Mouse (Mus musculus) brown adipose tissue, adult 24 weeks (tissue): Measurements from ENCODE around the gene P3h1. TPM values are rescaled to one million over a fixed set of nuclear protein-coding genes. Genes with fewer than 3 reads are reported as not detected.

ENCODE experiments used
- H3K27ac ChIP-seq: fragments of 200-500 bp; replicated peaks from 2 replicates; pipeline ENCODE4 v1.5.1; 2012; ENCODE audit warnings: low read depth, mild to moderate bottlenecking, low read length
- H3K4me1 ChIP-seq: fragments of 200-500 bp; 2 replicates; pipeline ENCODE4 v1.6.1; 2012; ENCODE audit warnings: low read length, mixed read lengths; ENCODE audit not compliant: control insufficient read depth, insufficient read depth, insufficient read length
- H3K4me3 ChIP-seq: fragments of 200-500 bp; 2 replicates; pipeline ENCODE4 v1.5.1; 2012; ENCODE audit warnings: low read depth, mild to moderate bottlenecking, low read length, moderate library complexity; ENCODE audit not compliant: insufficient read depth
- polyA plus RNA-seq: library from polyadenylated mRNA; stranded (reverse); fragments of >200 nt; gene quantifications from 2 replicates; pipeline ENCODE4 v1.2.4, GENCODE M21; 2012; ENCODE audit not compliant: missing spikeins, insufficient read depth, insufficient read length

P3h1 gene
- polyA plus RNA-seq: 5.7 and 6.5 TPM in 2 replicates

DNA sequence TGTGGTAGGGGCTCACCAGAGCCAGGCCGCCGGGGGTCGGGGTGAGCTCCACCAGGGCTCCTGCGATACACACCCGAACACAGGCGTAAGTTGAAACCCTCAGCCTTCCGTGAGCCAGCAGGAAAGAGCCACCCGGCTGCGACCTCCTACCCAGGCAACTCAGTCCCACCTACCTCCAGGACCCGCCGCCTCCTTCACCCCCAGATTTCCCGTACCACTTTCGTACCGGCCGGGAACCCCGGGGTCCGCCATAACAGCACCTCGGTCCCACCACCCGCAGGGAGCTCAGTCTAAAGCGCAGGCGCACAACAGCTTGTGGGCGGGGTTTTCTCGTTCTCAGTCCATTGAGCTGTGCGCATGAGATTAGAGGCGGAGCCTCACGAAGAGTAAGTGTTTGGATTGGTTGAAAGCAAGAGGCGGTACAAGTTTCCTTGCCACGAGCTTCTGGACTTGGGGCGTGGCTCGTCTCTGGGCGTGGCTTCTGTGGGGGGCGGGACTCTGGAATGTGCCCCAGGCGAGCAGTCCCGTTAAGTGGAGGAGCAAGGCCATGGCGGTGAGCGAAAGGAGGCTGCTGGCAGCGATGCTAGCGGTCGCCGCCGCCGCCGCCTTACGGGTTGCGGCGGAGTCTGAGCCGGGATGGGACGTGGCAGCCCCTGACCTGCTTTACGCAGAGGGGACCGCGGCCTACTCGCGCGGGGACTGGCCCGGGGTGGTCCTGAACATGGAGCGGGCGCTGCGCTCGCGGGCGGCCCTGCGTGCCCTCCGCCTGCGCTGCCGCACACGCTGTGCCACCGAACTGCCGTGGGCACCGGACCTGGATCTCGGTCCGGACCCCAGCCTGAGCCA is at the start of gene P3h1, which contains the start of gene AU022252:
TSS of gene P3h1 (plus strand) at position 506 of the 846 bp plus-strand sequence.
TSS of gene AU022252 (minus strand) at position 303 of the 846 bp plus-strand sequence.
- Histone ChIP-seq H3K27ac (no peak within 1 kb of the TSS; the same call in 1 of the 2 replicates), H3K4me1 (no peaks in the 10 kb centered on the region), H3K4me3 (peak within 1 kb of the TSS; percentile 95)

DNA sequence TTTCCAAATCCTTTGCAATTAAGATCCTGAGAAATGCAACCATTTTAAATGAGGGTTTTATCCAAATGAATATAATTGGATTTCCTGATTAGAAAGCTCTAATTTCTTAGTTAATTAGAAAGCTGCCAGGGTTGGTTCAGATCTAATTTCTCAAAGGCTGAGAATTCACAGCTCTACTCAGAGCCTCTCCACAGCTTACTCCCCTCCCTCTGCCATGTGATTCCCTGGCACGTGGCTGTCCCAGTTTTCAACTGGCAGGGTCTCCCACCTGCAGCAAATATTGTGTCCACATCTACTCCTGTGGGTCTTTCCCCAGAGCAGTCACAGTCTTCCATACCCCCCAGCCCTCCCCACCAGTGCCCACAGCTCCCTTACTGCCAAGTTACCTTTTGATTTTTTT is 49.2 kb upstream of the P3h1 start:
- Histone ChIP-seq H3K4me1 (no peaks in the 10 kb centered on the region), H3K4me3 (no peak overlapping the region), H3K27ac (no peak overlapping the region)

GRCm38 (mm10) chr4:119185771-119186170 is 46.9 kb upstream of the P3h1 start:
- no peak overlapping the region for H3K4me3 ChIP-seq
- H3K4me1 ChIP-seq: no peaks in the 10 kb centered on the region
- H3K27ac ChIP-seq: no peak overlapping the region

DNA sequence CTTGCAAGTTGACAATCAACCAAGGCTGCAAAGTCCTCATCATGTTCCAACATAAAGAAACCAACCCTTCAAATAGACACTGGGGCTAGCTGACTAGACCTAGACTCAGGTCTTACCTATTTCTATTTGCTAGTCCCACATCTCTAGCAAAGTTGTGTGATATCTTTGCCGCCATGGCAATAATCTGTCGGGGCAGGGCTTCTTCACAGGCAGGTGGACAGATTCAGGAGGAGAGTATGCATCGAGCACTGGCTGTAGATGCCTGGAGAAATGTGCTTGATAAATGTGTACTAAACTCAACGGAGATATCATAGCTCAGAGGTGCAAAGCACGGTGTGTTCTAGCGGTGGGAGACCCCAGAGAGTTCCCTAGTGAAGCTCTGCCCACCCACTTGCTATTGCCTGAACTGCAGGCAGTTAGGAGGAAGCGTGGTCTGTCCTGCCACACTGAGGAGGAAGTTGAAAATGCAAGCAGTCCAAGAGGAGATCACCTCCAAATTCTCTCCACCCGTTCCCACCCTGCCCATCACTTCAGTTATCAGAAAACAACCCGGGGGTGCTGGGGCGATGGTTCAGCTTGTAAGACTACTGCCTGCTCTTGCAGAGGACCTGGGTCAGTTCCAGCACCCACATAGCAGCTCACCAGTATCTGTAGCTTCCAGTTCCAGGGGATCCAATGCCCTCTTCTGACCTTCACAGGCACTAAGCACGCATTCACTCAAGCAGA is 44.5 kb upstream of the P3h1 start:
- no peak overlapping the region for H3K4me3 ChIP-seq

GRCm38 (mm10) chr4:119189392-119189791 is 43.3 kb upstream of the P3h1 start:
- H3K4me1 ChIP-seq: no peaks in the 10 kb centered on the region
- no peak overlapping the region for H3K4me3 ChIP-seq
- no peak overlapping the region for H3K27ac ChIP-seq

More for the DNA sequence above, 44.5 kb upstream of the P3h1 start:
- Histone ChIP-seq H3K4me1 (no peaks in the 10 kb centered on the region), H3K27ac (no peak overlapping the region)

DNA sequence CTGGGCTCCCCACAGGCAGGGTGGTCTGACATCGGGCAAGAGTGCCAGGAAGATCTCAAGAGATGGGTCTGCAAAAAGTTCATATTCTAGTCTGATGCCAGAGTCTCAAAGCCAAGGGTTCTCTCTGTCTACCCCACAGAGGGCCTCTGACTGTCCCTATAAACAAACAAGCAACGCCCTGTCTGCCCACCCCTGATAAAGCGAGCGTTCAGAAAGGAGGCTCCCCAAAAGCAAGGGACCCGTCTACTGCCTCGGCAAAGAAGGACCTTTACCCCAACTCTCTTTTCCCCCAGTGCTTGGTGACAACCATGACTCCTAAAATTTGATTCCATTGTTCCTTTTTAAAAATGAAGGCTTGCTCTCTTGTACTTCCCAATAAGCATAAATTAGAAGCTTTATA is 42.9 kb upstream of the P3h1 start, which contains the start of gene Ermap:
TSS of gene Ermap (minus strand) at position 148 of the 400 bp plus-strand sequence.
- Histone ChIP-seq H3K27ac (no peak within 1 kb of the TSS), H3K4me1 (no peaks in the 10 kb centered on the region), H3K4me3 (no peak within 1 kb of the TSS)

- Histone ChIP-seq H3K27ac (no peak overlapping the region), H3K4me1 (no peaks in the 10 kb centered on the region), H3K4me3 (no peak overlapping the region)
These were observed 42.1 kb upstream of the P3h1 start for GRCm38 (mm10) chr4:119190618-119191017.

- no peak overlapping the region for H3K4me3 ChIP-seq
- H3K27ac ChIP-seq: no peak overlapping the region
- H3K4me1 ChIP-seq: no peaks in the 10 kb centered on the region
These were observed 41.4 kb upstream of the P3h1 start for GRCm38 (mm10) chr4:119191273-119191672.

GRCm38 (mm10) chr4:119192757-119193156 is 40.0 kb upstream of the P3h1 start:
- Histone ChIP-seq H3K4me1 (no peaks in the 10 kb centered on the region), H3K4me3 (no peak overlapping the region), H3K27ac (no peak overlapping the region)

DNA sequence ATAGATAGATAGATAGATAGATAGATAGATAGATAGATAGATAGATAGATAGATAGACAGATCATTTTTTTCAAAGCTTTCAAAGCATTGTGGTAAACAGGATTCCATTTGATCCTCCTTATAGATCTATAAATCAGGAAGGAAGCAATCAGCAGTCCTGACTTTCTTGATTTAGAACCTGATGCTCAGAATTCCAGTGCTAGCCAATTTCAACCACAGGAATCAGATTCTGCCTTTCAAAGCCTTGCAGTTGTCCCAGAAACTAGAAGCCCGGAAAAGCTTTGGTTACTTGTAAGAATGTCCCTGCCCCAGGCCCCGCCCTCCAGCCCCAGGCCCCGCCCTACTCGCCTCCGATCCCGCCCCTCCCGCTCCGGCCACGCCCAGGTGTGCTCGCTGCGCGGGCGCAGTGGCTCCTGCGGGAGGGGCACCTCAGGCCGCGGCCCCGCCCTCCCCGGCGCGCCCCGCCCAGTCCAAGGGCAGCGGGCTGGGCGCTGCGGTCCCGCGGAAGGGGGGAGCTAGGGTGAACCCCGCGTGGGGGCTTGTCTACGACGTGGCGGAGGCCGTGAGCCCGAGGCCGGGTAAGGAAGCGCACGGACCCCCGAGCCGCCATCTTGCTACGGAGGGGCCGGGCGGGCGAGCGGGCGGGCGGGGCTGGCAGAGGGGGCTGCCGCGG is 37.7 kb upstream of the P3h1 start, which contains the start of gene Svbp:
TSS of gene Svbp (plus strand) at position 398 of the 673 bp plus-strand sequence.
- Histone ChIP-seq H3K4me3 (peak within 1 kb of the TSS; percentile 75), H3K4me1 (no peaks in the 10 kb centered on the region), H3K27ac (no peak within 1 kb of the TSS)

DNA sequence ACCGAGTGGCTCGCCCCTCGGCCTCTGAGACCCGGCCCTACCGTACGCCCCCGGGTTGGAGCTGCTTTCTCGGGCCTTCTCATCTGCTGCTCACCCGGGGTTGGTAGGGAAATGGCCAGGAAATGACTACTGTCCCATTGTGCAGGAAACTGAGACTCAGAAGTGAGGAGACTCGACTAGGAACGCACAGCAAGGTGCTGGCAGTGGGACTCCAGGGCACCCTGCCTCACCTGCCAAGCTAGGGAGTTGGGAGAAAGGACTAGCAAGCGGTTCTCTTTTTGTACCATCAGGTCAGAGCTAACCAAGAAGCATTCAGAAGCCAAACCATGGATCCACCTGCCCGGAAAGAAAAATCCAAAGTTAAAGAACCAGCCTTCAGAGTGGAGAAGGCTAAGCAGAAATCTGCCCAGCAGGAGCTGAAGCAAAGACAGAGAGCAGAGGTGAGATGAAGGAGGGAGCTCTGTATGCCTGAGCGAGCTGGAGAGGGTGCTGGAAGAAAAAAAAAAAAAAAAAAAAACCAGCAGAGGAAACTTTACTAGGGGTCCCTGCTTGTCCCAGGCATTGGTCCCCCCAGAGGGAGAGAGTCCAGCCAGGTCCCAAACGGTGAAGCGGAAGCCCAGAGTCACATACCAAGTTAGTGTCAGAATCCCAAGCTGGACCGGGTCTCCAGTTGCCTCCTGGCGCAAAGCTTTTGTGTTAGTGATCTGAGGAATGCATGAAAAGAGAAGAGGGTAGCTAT is 37.0 kb upstream of the P3h1 start:
- no peak overlapping the region for H3K27ac ChIP-seq
- peak overlapping the region; percentile 75 for H3K4me3 ChIP-seq
- no peaks in the 10 kb centered on the region for H3K4me1 ChIP-seq

DNA sequence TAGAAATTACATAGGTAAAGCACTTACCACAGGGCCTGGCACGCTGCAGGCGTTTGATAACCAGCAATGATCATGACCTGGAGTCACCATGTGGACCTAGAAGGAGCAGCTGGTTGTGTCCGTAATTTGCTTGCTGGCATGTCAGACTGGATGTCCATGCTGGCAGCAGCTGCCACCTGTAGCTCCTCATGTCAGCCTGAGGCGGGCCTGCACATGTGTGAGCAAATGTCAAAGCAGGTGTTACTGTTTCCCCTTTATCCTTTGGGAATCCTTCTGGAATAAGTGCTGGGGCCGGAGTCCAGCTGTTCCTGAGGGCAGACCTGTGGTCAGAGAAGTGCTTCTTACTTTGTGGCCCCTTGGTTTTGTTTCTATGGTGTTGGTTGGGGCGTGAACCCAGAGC is 34.6 kb upstream of the P3h1 start:
- no peak overlapping the region for H3K27ac ChIP-seq
- no peaks in the 10 kb centered on the region for H3K4me1 ChIP-seq
- H3K4me3 ChIP-seq: no peak overlapping the region

GRCm38 (mm10) chr4:119204672-119205071 is 28.0 kb upstream of the P3h1 start:
- Histone ChIP-seq H3K4me3 (no peak overlapping the region), H3K27ac (no peak overlapping the region), H3K4me1 (no peaks in the 10 kb centered on the region)

DNA sequence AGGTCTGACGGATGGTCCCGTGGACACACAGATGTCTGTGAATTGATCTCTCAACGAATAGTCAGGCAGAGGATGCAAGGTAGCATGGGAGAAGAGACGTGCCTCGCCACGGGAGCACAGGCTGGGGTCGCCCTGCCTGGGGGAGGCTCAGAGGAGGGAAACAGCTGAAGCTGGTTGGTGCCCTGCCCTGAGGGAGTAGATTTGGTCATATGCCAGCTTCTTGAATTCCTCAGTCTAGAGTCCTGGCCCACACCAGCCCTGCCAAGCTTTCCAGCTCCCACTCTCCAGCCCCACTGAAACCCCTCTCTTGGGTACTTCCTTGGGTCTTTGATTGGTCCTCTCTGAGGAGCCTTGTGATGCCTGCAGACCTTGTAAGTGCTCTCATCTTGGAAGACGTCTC is 16.0 kb upstream of the P3h1 start:
- no peak overlapping the region for H3K27ac ChIP-seq
- no peaks in the 10 kb centered on the region for H3K4me1 ChIP-seq
- no peak overlapping the region for H3K4me3 ChIP-seq
